Mouse (Mus musculus): ENCODE results near the gene Adtrp.

Gene Adtrp

GRCm38 (mm10) chr13:41828296-41828754 is 19.2 kb downstream of the Adtrp start:
- DNase-seq, result no peak

- DNase-seq, result no peak
Observed at GRCm38 (mm10) chr13:41827581-41827980, 19.9 kb downstream of the Adtrp start.

GRCm38 (mm10) chr13:41825379-41825966 is 22.0 kb downstream of the Adtrp start:
- no peak for DNase-seq

GRCm38 (mm10) chr13:41823077-41823476 is 24.4 kb downstream of the Adtrp start:
- DNase-seq, result no peak

GRCm38 (mm10) chr13:41822617-41823016 is 24.9 kb downstream of the Adtrp start:
- DNase-seq, result no peak

- DNase-seq, result no peak
Observed at GRCm38 (mm10) chr13:41822091-41822490, 25.4 kb downstream of the Adtrp start.

GRCm38 (mm10) chr13:41820947-41821346 is 26.5 kb downstream of the Adtrp start:
- DNase-seq, result no peak

GRCm38 (mm10) chr13:41819918-41820317 is 27.6 kb downstream of the Adtrp start:
- DNase-seq, result no peak

- no peak for DNase-seq
Observed at GRCm38 (mm10) chr13:41819484-41819883, 28.0 kb downstream of the Adtrp start.

GRCm38 (mm10) chr13:41817583-41817982 is 29.9 kb downstream of the Adtrp start:
- no peak for DNase-seq

- DNase-seq, result no peak
Observed at GRCm38 (mm10) chr13:41816643-41817042, 30.8 kb downstream of the Adtrp start.

GRCm38 (mm10) chr13:41810776-41811175 is 36.7 kb downstream of the Adtrp start:
- no peak for DNase-seq

GRCm38 (mm10) chr13:41807815-41808214 is 39.7 kb downstream of the Adtrp start:
- DNase-seq, result no peak

- DNase-seq, result no peak
Observed at GRCm38 (mm10) chr13:41807300-41807699, 40.2 kb downstream of the Adtrp start.

GRCm38 (mm10) chr13:41805138-41805820 is 42.2 kb downstream of the Adtrp start:
- DNase-seq, result no peak

- peak in 1 of 2 experiments; percentile 21 for DNase-seq
Observed at GRCm38 (mm10) chr13:41803656-41804265, 43.7 kb downstream of the Adtrp start.

GRCm38 (mm10) chr13:41801177-41801636 is 46.3 kb downstream of the Adtrp start:
- peak; percentile 12 to 33 for DNase-seq

GRCm38 (mm10) chr13:41792849-41793248 is 54.6 kb downstream of the Adtrp start:
- DNase-seq, result no peak

GRCm38 (mm10) chr13:41787863-41788536 is 59.5 kb downstream of the Adtrp start:
- no peak for DNase-seq

- DNase-seq, result no peak
Observed at GRCm38 (mm10) chr13:41786640-41787039, 60.8 kb downstream of the Adtrp start.

- no peak for DNase-seq
Observed at GRCm38 (mm10) chr13:41784889-41785701, 62.4 kb downstream of the Adtrp start.

- no peak for DNase-seq
Observed at GRCm38 (mm10) chr13:41780296-41780695, 67.2 kb downstream of the Adtrp start.

Measured in kidney, postnatal 4 days (tissue).